Mouse (Mus musculus) left cerebral cortex, adult 2 months (tissue): ENCODE results near the gene Maip1. TPM values are rescaled to one million over a fixed set of nuclear protein-coding genes. Genes with fewer than 3 reads are reported as not detected.

Source experiments
- DNase-seq, 2 experiments: peaks; one replicate each; pipeline ENCODE4 v3.0.0; 2021 to 2022; ENCODE audit warnings: low spot score in 2 of 2, mixed read lengths in 1 of 2; ENCODE audit errors: extremely low spot score in 1 of 2
- H3K27ac ChIP-seq: fragments of 200-600 bp; 2 replicates; pipeline ENCODE4 v1.8.1; 2022
- H3K4me3 ChIP-seq: fragments of 200-600 bp; 2 replicates; pipeline ENCODE4 v1.8.1; 2022
- CTCF ChIP-seq: fragments of 200-600 bp; IDR thresholded peaks from 2 replicates; pipeline ENCODE4 v1.8.1; 2022; ENCODE audit warnings: antibody characterized with exemption, mild to moderate bottlenecking, moderate library complexity
- intact Hi-C: fragments of 180-260 bp; cut with DNase I; formaldehyde crosslinking; loops from one replicate; pipeline ENCODE4 v1.15.1; 2025
- total RNA-seq, 2 experiments: library from RNA; stranded (reverse); gene quantifications; 2 replicates each; pipeline ENCODE4 v1.2.3; 2021

Gene Maip1
- total RNA-seq, 2 experiments from 2014 or later = 11.5 to 11.9 TPM

GRCm38 (mm10) chr1:57429786-57430483 is 23.8 kb downstream of the Maip1 start:
- no peak for DNase-seq
- Histone ChIP-seq H3K27ac (no peak overlapping the region), H3K4me3 (no peak overlapping the region; the same call in 1 of the 2 replicates)

GRCm38 (mm10) chr1:57433141-57433540 is 27.0 kb downstream of the Maip1 start:
- TF ChIP-seq CTCF = no peak
- H3K27ac ChIP-seq = no peak overlapping the region
- no peak overlapping the region for H3K4me3 ChIP-seq
- intact Hi-C loops = no loop called here
- DNase-seq = no peak

More at GRCm38 (mm10) chr1:57429786-57430483, 23.8 kb downstream of the Maip1 start:
- TF ChIP-seq CTCF = no peak
- intact Hi-C loops = loop anchor here (1.0 to 10.0 kb wide), 6 partner anchors 345 to 685 kb away; partner anchors contain the start of genes Aox3 and Spats2l

GRCm38 (mm10) chr1:57436408-57436807 is 30.3 kb downstream of the Maip1 start:
- peak overlapping the region; percentile 40 for H3K4me3 ChIP-seq
- no peak for TF ChIP-seq CTCF
- H3K27ac ChIP-seq = no peak overlapping the region
- intact Hi-C loops = no loop called here
- DNase-seq = no peak

GRCm38 (mm10) chr1:57436954-57437353 is 30.8 kb downstream of the Maip1 start:
- no peak for TF ChIP-seq CTCF
- intact Hi-C loops = no loop called here
- H3K4me3 ChIP-seq = peak overlapping the region; percentile 40
- no peak overlapping the region for H3K27ac ChIP-seq
- DNase-seq = no peak

GRCm38 (mm10) chr1:57439026-57439425 is 32.9 kb downstream of the Maip1 start:
- Histone ChIP-seq H3K4me3 (no peak overlapping the region), H3K27ac (no peak overlapping the region)
- TF ChIP-seq CTCF = no peak
- intact Hi-C loops = no loop called here
- DNase-seq = no peak

GRCm38 (mm10) chr1:57440771-57441170 is 34.6 kb downstream of the Maip1 start:
- intact Hi-C loops = no loop called here
- H3K4me3 ChIP-seq = no peak overlapping the region
- no peak for DNase-seq
- TF ChIP-seq CTCF = no peak
- no peak overlapping the region for H3K27ac ChIP-seq

- intact Hi-C loops = no loop called here
- TF ChIP-seq CTCF = no peak
- DNase-seq = no peak
Measured at GRCm38 (mm10) chr1:57445679-57446078, 39.6 kb downstream of the Maip1 start.

GRCm38 (mm10) chr1:57450241-57450640 is 44.1 kb downstream of the Maip1 start:
- DNase-seq = no peak
- H3K27ac ChIP-seq = no peak overlapping the region
- no peak overlapping the region for H3K4me3 ChIP-seq
- intact Hi-C loops = no loop called here
- TF ChIP-seq CTCF = no peak

More at GRCm38 (mm10) chr1:57445679-57446078, 39.6 kb downstream of the Maip1 start:
- Histone ChIP-seq H3K27ac (no peak overlapping the region), H3K4me3 (no peak overlapping the region)

- TF ChIP-seq CTCF = no peak
- intact Hi-C loops = loop anchor here (10.0 kb wide), 1 partner anchor 244 kb away; no protein-coding TSS in a partner anchor
- DNase-seq = no peak
Measured at GRCm38 (mm10) chr1:57460305-57460940, 54.3 kb downstream of the Maip1 start.

More at GRCm38 (mm10) chr1:57460305-57460940, 54.3 kb downstream of the Maip1 start:
- no peak overlapping the region for H3K4me3 ChIP-seq
- H3K27ac ChIP-seq = no peak overlapping the region

Other genes starting within 250 kb of the Maip1 start
- gene 1700066M21Rik, start 28.7 kb upstream of the Maip1 start, total RNA-seq = 10 to 100 TPM; 21.3 to 21.8 TPM
- 10 to 100 TPM; 28.6 to 30.3 TPM for gene Tyw5, start 773 bp downstream of the Maip1 start, total RNA-seq